Mouse (Mus musculus): Measurements from ENCODE around the gene Vmn2r34. TPM values are rescaled to one million over a fixed set of nuclear protein-coding genes. Genes with fewer than 3 reads are reported as not detected.
"Not testable (repeated sequence)": the region's sequence is repeated elsewhere in the genome, so short reads cannot be mapped to it uniquely, and the experiment has no call there.

Vmn2r34 gene
- polyA plus RNA-seq (2012; rRNA removed) (not detected in 2 replicates), polyA plus RNA-seq (2014; fragmentation: Nextera tagmentation; extraction: Ambion mirVana) (not detected in 2 replicates)

GRCm38 (mm10) chr7:7689413-7689812 lies at the start of gene Vmn2r34:
TSS of gene Vmn2r34 (minus strand) at chr7:7689513.
- not testable (repeated sequence) for H3K27me3 ChIP-seq (ENCODE audit: control insufficient read depth, insufficient read depth, low read length); H3K9ac ChIP-seq (ENCODE audit: low read depth, low read length, severe bottlenecking); ATAC-seq (ENCODE audit: low FRiP score, low read depth); H3K36me3 ChIP-seq (ENCODE audit: control insufficient read depth, insufficient read depth, low read length); H3K4me3 ChIP-seq (replicated peaks; ENCODE audit: low read length); H3K4me2 ChIP-seq (replicated peaks; ENCODE audit: low read depth, low read length, severe bottlenecking); H3K27ac ChIP-seq (replicated peaks; ENCODE audit: low read depth, low read length); H3K4me1 ChIP-seq (ENCODE audit: control insufficient read depth, insufficient read depth, low read length); H3K9me3 ChIP-seq (ENCODE audit: control insufficient read depth, low read length); DNase-seq (ENCODE audit: low spot score)
- no CpG with 5 or more reads among the region's 2 CpGs for WGBS

DNA sequence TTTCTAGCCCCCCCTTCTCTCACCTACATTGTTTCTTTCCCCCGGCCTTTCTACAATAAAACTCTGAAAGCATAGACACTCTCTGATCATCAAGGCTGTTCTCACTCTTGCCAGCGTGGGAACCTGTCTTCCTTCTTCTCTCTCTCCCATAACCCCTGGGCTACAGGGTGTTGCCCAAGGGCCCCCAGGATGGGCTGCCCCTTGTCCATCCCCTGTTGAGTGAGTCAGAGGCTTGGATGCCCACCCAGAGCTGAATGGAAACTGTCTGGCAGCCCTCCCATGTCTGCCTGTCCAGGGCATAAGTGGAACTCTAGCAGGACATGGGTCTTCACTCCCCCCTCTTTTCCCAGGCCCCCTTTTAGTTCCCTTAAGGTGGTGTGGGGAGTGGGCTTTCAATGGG lies 15.3 kb downstream of the Vmn2r34 start:
- H3K9ac ChIP-seq (ENCODE audit: low read depth, low read length, severe bottlenecking); DNase-seq (ENCODE audit: low spot score); H3K9me3 ChIP-seq (ENCODE audit: control insufficient read depth, low read length); H3K4me1 ChIP-seq (ENCODE audit: control insufficient read depth, insufficient read depth, low read length); H3K4me3 ChIP-seq (replicated peaks; ENCODE audit: low read length); H3K36me3 ChIP-seq (ENCODE audit: control insufficient read depth, insufficient read depth, low read length); H3K4me2 ChIP-seq (replicated peaks; ENCODE audit: low read depth, low read length, severe bottlenecking); ATAC-seq (ENCODE audit: low FRiP score, low read depth); H3K27ac ChIP-seq (replicated peaks; ENCODE audit: low read depth, low read length); H3K27me3 ChIP-seq (ENCODE audit: control insufficient read depth, insufficient read depth, low read length): not testable (repeated sequence)
- WGBS, result 86% methylated on average over 2 of the region's 2 CpGs

Other genes starting within 250 kb of the Vmn2r34 start
- not detected in 2 replicates for gene Vmn2r32, start 209.5 kb downstream of the Vmn2r34 start, polyA plus RNA-seq (2012; rRNA removed)
- not detected in 2 replicates for gene Vmn2r32, start 209.5 kb downstream of the Vmn2r34 start, polyA plus RNA-seq (2014; fragmentation: Nextera tagmentation; extraction: Ambion mirVana)
- not detected in 2 replicates for gene Vmn2r33, start 122.7 kb downstream of the Vmn2r34 start, polyA plus RNA-seq (2012; rRNA removed)
- gene Vmn2r33, start 122.7 kb downstream of the Vmn2r34 start, polyA plus RNA-seq (2014; fragmentation: Nextera tagmentation; extraction: Ambion mirVana), result not detected in 2 replicates
- not detected in 2 replicates for gene Vmn2r35, start 130.4 kb upstream of the Vmn2r34 start, polyA plus RNA-seq (2012; rRNA removed)
- not detected in 2 replicates for gene Vmn2r35, start 130.4 kb upstream of the Vmn2r34 start, polyA plus RNA-seq (2014; fragmentation: Nextera tagmentation; extraction: Ambion mirVana)
- gene Vmn2r36, start 213.0 kb upstream of the Vmn2r34 start, polyA plus RNA-seq (2012; rRNA removed), result not detected in 2 replicates
- gene Vmn2r36, start 213.0 kb upstream of the Vmn2r34 start, polyA plus RNA-seq (2014; fragmentation: Nextera tagmentation; extraction: Ambion mirVana), result not detected in 2 replicates

All from limb, embryonic 14.5 days (tissue).